Mouse (Mus musculus): Measurements from ENCODE around the gene Mapk7. TPM values are rescaled to one million over a fixed set of nuclear protein-coding genes. Genes with fewer than 3 reads are reported as not detected.
A peak's percentile ranks its signal among the peaks of the same experiment; 100 is the strongest.

Mapk7 gene
- polyA plus RNA-seq, 1 experiment from 2014 or later: 26.0 TPM

- no peak for DNase-seq (ENCODE audit: low spot score)
These were observed 24.8 kb downstream of the Mapk7 start for GRCm38 (mm10) chr11:61469317-61469917.

GRCm38 (mm10) chr11:61468534-61468933, 25.7 kb downstream of the Mapk7 start:
- DNase-seq (ENCODE audit: low spot score): no peak

DNA sequence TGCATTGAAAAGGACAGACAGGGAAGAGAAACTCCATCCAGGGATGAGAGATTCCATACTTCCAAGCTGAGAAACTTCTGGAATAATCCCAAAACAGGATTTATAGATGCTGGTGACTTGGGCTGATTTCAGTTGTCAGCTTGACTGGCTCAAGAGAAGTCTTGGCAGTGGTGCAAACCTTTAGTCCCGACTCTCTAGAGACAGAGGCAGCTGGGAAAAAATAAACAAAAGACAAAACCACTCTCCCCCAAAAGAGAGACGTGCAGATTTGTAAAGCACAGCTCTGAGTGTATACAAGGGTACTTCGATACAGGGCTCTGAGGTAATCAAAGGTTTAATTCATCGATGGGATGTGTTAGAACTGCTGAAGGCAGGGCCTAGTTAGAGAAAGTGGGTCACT, 28.8 kb downstream of the Mapk7 start:
- DNase-seq (ENCODE audit: low spot score): peak; percentile 4

DNA sequence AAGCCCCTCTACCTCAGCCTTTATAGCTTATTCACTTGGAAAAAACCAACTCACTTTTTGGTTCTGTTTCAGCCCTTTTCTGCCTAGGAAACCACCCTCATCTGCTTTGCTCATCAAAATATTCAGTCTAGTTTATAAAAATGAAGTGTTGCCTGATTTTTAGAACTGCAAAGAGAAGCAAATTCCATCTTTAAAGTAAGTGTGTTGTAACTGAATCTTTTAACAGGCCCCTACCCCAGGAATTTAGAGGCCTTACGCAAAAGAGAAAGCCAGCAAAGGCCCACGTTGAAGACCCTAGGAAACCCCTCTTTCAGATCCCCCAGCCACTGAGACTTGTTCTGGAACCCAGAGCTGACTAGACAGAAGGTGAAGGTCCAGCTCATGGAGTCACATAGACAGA, 30.1 kb downstream of the Mapk7 start:
- no peak for DNase-seq (ENCODE audit: low spot score)

DNA sequence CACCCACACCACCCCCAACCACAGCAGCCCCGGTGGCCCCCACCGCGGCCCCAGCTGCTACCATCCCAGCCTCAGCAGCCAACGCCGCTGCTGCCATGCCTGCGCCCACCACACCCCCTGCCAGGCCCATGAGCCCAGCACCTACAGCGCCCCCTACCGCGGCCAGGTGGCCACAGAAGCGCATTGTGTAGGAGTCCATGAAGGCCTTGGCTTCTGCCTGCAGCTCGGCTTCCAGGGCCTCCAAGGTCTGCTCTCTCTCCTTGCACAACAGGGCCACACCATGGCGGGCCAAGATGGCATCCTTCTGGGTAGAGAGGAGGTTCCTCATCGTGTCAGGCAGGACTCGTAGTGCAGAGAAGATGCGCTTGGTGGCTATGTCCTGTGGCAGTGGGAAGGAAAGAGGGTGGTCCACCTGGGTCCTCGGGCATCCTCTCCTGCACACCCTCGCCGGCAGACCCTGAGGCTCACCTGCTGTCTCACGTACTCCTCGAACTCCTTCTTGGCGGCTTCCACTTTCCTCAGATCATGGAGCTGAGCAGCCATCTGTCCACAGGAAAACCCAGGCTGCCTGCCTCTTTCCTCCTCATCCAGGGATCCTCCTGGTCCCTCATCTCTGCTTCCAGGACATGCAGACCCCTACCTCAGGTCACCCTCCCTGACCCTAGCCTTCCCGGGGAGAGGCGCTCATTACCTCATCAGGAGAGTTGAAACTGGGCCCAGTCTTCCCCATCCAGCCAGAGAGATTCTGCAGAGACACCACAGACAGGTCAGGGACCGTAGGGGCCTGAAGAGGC, 44.5 kb downstream of the Mapk7 start:
- DNase-seq (ENCODE audit: low spot score): peak; percentile 9

- DNase-seq (ENCODE audit: low spot score): no peak
These were observed 45.5 kb downstream of the Mapk7 start for GRCm38 (mm10) chr11:61448599-61449225.

GRCm38 (mm10) chr11:61448041-61448440, 46.2 kb downstream of the Mapk7 start:
- DNase-seq (ENCODE audit: low spot score): no peak

DNA sequence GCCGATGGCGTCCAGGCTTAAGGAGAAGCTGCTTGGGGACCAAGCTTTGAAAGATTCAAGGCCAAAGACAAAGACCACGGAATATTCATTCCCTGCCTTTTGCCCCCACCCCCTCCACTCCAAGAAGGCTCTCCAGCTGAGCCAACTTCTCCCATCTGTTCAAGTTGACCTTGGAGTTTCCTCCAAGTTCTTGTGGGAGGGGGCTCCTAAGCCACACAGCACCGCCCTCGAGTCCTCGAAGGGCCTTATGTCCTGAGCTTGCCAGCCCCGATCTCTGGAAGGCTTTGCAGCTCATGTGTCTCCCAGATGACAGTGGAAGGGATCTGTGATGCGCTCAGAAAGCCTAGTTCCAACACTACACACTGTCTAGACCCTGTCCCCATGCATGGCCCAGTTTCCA, 46.9 kb downstream of the Mapk7 start:
- no peak for DNase-seq (ENCODE audit: low spot score)

GRCm38 (mm10) chr11:61443807-61444206, 50.4 kb downstream of the Mapk7 start:
- no peak for DNase-seq (ENCODE audit: low spot score)

DNA sequence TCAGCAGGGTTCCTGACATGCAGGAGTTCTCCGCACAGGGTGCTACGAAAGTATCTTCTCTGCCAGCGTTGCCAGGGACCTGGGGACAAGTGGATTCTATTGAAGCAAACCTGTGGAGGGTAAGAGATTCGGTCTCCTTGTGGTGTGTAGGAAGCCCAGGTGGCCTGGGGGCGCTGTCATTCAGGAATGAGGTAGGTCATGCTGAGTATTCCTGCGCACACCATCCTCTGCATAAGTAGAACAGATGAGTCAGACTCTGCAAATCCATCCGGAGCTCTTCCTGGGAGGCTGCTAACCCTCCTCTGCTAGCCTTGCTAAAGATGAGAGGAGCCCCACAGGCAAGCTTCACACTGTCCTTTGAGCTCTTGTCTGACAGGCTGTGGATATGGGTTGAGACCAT, 52.5 kb downstream of the Mapk7 start:
- no peak for DNase-seq (ENCODE audit: low spot score)

- no peak for DNase-seq (ENCODE audit: low spot score)
These were observed 53.8 kb downstream of the Mapk7 start for GRCm38 (mm10) chr11:61440416-61440815.

GRCm38 (mm10) chr11:61439170-61439569, 55.0 kb downstream of the Mapk7 start:
- DNase-seq (ENCODE audit: low spot score): no peak

Other genes with a start within 250 kb of the Mapk7 start
- gene Aldh3a2, start 226.9 kb downstream of the Mapk7 start, polyA plus RNA-seq (2015; fragmentation: Nextera tagmentation; extraction: Ambion mirVana): 43.3 and 47.0 TPM in 2 replicates
- gene Slc47a2, start 151.5 kb downstream of the Mapk7 start, polyA plus RNA-seq (2015; fragmentation: Nextera tagmentation; extraction: Ambion mirVana): 0.67 and 0.82 TPM in 2 replicates
- 1.3 and 1.7 TPM in 2 replicates for gene Slc47a1, start 116.1 kb downstream of the Mapk7 start, polyA plus RNA-seq (2015; fragmentation: Nextera tagmentation; extraction: Ambion mirVana)
- not detected in 2 replicates for gene Rnf112, start 40.3 kb downstream of the Mapk7 start, polyA plus RNA-seq (2015; fragmentation: Nextera tagmentation; extraction: Ambion mirVana)
- 5.5 and 10.7 TPM in 2 replicates for gene Mfap4, start 9.0 kb downstream of the Mapk7 start, polyA plus RNA-seq (2015; fragmentation: Nextera tagmentation; extraction: Ambion mirVana)
- 6.7 and 8.9 TPM in 2 replicates for gene B9d1, start 10.7 kb upstream of the Mapk7 start, polyA plus RNA-seq (2015; fragmentation: Nextera tagmentation; extraction: Ambion mirVana)
- 4.6 and 5.1 TPM in 2 replicates for gene Epn2, start 85.3 kb upstream of the Mapk7 start, polyA plus RNA-seq (2015; fragmentation: Nextera tagmentation; extraction: Ambion mirVana)
- gene Grap, start 158.9 kb upstream of the Mapk7 start, polyA plus RNA-seq (2015; fragmentation: Nextera tagmentation; extraction: Ambion mirVana): 59.0 and 88.7 TPM in 2 replicates
- 5.5 and 5.6 TPM in 2 replicates for gene Fam83g, start 189.7 kb upstream of the Mapk7 start, polyA plus RNA-seq (2015; fragmentation: Nextera tagmentation; extraction: Ambion mirVana)
- 0.10 and 0.32 TPM in 2 replicates for gene Slc5a10, start 226.4 kb upstream of the Mapk7 start, polyA plus RNA-seq (2015; fragmentation: Nextera tagmentation; extraction: Ambion mirVana)

Measured in thymus, postnatal 0 days (tissue).